In genomic region chr13:94212716-94213115, GRCm38 (mm10) we compare ENCODE assay signal across 11 mouse cellular contexts.
A peak's percentile ranks its signal among the peaks of the same experiment; 100 is the strongest.
DNase-seq lines count a peak whose midpoint lies in the region; ATAC-seq and TF ChIP-seq lines count a peak whose summit lies in the region.
"Had no signal": no experiment of that assay in that cellular context is flagged by ENCODE, and none has a peak within 500 bp of the region (broad histone marks: within the 10 kb centered on the region; RNA-seq: fewer than 3 reads in every experiment).

No protein-coding gene starts in this region.

- intact Hi-C loops in heart, postnatal 36 days (cut with DNase I), result no loop called here

- peak; percentile 31; the same call in 1 of the 2 replicates for TF ChIP-seq CTCF in liver, adult 2 months (IDR thresholded peaks at IDR 0.05; ENCODE audit: low read depth, low read length)
- TF ChIP-seq CTCF in ES-Bruce4 (IDR thresholded peaks at IDR 0.05; ENCODE audit: low read depth, low read length), result peak; percentile 33
- peak; percentile 46; the same call in 1 of the 2 replicates for TF ChIP-seq CTCF in embryonic fibroblast, embryonic 13.5 days (IDR thresholded peaks at IDR 0.05; ENCODE audit: borderline replicate concordance, insufficient read depth, low read length)

- H3K9ac ChIP-seq in liver, adult 2 months (ENCODE audit: low read depth, low read length), result no peak overlapping the region
- H3K9ac ChIP-seq in liver, embryonic 12.5 days, result no peak overlapping the region
- no peak overlapping the region for H3K9ac ChIP-seq in ES-Bruce4 (ENCODE audit: low read depth, poor library complexity, severe bottlenecking)

- no peaks in the 10 kb centered on the region for H3K9me3 ChIP-seq in liver, embryonic 12.5 days (replicated peaks)
- H3K9me3 ChIP-seq in ES-Bruce4 (replicated peaks; ENCODE audit: control insufficient read depth, insufficient read depth, low read length, poor library complexity, severe bottlenecking), result 0 out of 2 replicates have a peak, but pooled peaks cover 2% of the 10 kb centered on the region

- no peaks in the 10 kb centered on the region for H3K79me2 ChIP-seq in liver, adult 2 months (ENCODE audit: control insufficient read depth, insufficient read depth, low read length)

- TF ChIP-seq POLR2A in liver, adult 2 months (IDR thresholded peaks at IDR 0.05; ENCODE audit: extremely low read depth, insufficient read depth, low read length), result no peak
- no peak for TF ChIP-seq POLR2A in ES-Bruce4 (IDR thresholded peaks at IDR 0.05; ENCODE audit: insufficient read depth, low read length)
- TF ChIP-seq POLR2A in embryonic fibroblast, embryonic 13.5 days (IDR thresholded peaks at IDR 0.05; ENCODE audit: low read depth, low read length), result no peak

- DNase-seq in heart, adult 11 months, result peak; percentile 55
- no peak for DNase-seq in heart, postnatal 36 days
- DNase-seq in liver, adult 2 months (ENCODE audit: extremely low read depth, low read depth, low spot score), result no peak
- DNase-seq in adrenal gland, postnatal 36 days, result no peak
- no peak for DNase-seq in ovary, adult 18-20 months (ENCODE audit: low spot score)

- H3K36me3 ChIP-seq in liver, adult 2 months (ENCODE audit: control insufficient read depth, insufficient read depth, low read length), result peaks cover 17% of the 10 kb centered on the region
- peaks cover 22% of the 10 kb centered on the region for H3K36me3 ChIP-seq in liver, embryonic 12.5 days
- H3K36me3 ChIP-seq in ES-Bruce4 (ENCODE audit: control insufficient read depth, insufficient read depth, low read length, poor library complexity, severe bottlenecking), result no peaks in the 10 kb centered on the region

- H3K4me1 ChIP-seq in liver, adult 2 months (ENCODE audit: control insufficient read depth, insufficient read depth, low read length), result no peaks in the 10 kb centered on the region
- no peaks in the 10 kb centered on the region for H3K4me1 ChIP-seq in liver, embryonic 12.5 days
- no peaks in the 10 kb centered on the region for H3K4me1 ChIP-seq in ES-Bruce4 (ENCODE audit: control insufficient read depth, insufficient read depth, low read length)
- H3K4me1 ChIP-seq in embryonic fibroblast, embryonic 13.5 days (ENCODE audit: control insufficient read depth, insufficient read depth, low read length), result no peaks in the 10 kb centered on the region

- H3K27me3 ChIP-seq in liver, adult 2 months (ENCODE audit: control insufficient read depth, insufficient read depth, low read length), result no peaks in the 10 kb centered on the region
- no peaks in the 10 kb centered on the region for H3K27me3 ChIP-seq in liver, embryonic 12.5 days (replicated peaks)
- H3K27me3 ChIP-seq in ES-Bruce4 (ENCODE audit: control insufficient read depth, insufficient read depth, low read length, poor library complexity, severe bottlenecking), result no peaks in the 10 kb centered on the region

- ATAC-seq in liver, embryonic 12.5 days, result no peak
- ATAC-seq: CD4-positive, CD25-positive, alpha-beta regulatory T cell, adult 4 months had no signal

- no peak for TF ChIP-seq EP300 in ES-Bruce4 (IDR thresholded peaks at IDR 0.05; ENCODE audit: insufficient read depth, low read depth, low read length)

- WGBS in liver, adult 2 months, result 93% methylated on average over 2 of the region's 2 CpGs
- WGBS in liver, embryonic 12.5 days (ENCODE audit: insufficient replicate concordance), result 66% methylated on average over 2 of the region's 2 CpGs

- no peak overlapping the region for H3K4me2 ChIP-seq in liver, embryonic 12.5 days

- H3K4me3 ChIP-seq in liver, adult 2 months (ENCODE audit: insufficient read depth, low read depth, low read length), result no peak overlapping the region
- H3K4me3 ChIP-seq in liver, embryonic 12.5 days, result no peak overlapping the region
- no peak overlapping the region for H3K4me3 ChIP-seq in ES-Bruce4 (ENCODE audit: low read depth, low read length)
- H3K4me3 ChIP-seq in embryonic fibroblast, embryonic 13.5 days (ENCODE audit: insufficient read depth, low read length), result no peak overlapping the region
- H3K4me3 ChIP-seq: hindbrain, embryonic 10.5 days had no signal

- no peak overlapping the region for H3K27ac ChIP-seq in liver, adult 2 months (replicated peaks; ENCODE audit: insufficient read depth, low read depth, low read length)
- no peak overlapping the region for H3K27ac ChIP-seq in liver, embryonic 12.5 days
- no peak overlapping the region for H3K27ac ChIP-seq in ES-Bruce4 (ENCODE audit: insufficient read depth, low read length)
- no peak overlapping the region for H3K27ac ChIP-seq in embryonic fibroblast, embryonic 13.5 days (ENCODE audit: insufficient read depth, low read length)
- H3K27ac ChIP-seq: hindbrain, embryonic 10.5 days; macrophage had no signal
